Mouse (Mus musculus): ENCODE measurements around the gene Cped1.

Cped1 gene

DNA sequence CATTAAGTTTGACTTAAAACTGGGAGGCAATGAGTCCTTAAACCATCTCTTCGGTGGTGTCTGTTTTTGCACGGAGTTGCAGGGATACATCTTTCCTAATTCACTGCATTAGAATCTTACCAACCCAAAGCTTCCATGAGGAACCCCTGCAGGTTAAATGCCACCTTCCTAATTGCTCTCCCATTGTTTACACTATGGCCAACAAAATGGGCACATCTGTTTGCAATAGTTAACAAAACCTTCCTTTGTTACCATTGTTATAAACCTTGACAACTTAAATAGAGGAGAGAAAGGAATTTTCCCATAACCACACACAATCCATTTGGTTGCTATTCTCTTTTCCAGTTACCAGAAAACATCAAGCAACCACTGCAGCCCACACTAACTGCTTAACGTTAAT lies 308.2 kb downstream of the Cped1 start:
- no peak for DNase-seq (ENCODE audit: low read depth, low spot score)

DNA sequence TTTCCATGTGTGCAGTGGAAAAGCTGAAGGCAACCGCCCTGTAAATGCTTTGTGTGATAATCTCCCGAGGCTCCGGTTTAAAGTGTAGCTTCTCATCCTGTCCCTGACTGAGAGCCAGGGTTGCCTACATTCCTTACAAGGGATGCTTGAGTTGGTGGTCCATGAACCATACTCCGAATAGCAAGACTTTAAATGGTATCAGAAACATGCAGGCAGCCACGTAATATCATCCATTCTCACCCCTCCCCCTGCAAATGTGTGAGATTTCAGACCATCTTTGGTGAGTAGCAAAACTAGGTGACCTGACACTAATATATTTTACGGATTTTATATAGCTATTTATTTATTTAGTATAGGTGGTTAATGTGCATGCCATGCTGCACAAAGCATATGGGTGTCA lies 311.3 kb downstream of the Cped1 start:
- DNase-seq (ENCODE audit: low read depth, low spot score) = no peak

DNA sequence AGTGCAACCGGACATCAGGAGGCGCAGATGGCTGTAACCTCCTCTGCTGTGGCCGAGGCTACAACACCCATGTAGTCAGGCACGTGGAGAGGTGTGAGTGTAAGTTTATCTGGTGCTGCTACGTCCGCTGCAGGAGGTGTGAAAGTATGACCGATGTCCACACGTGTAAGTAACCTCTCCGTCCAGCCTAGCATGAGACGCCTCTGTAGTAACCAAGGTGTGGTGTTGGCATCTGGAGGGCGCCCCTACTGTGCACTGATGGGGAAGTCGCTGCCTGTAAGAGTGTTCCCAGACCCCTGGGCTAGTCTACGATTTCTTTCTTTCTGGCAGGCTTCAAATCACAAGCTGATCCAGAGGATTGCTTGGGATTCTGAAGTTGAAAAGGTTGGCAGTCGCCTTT lies 312.3 kb downstream of the Cped1 start:
- no peak for DNase-seq (ENCODE audit: low read depth, low spot score)

All from mesoderm, embryonic 11.5 days (tissue).